Mouse (Mus musculus): ENCODE results near the gene Mas1. TPM values are rescaled to one million over a fixed set of nuclear protein-coding genes. Genes with fewer than 3 reads are reported as not detected.
A peak's percentile ranks its signal among the peaks of the same experiment; 100 is the strongest.

Gene Mas1
- polyA plus RNA-seq, 1 experiment from 2014 or later: 0.81 TPM

DNA sequence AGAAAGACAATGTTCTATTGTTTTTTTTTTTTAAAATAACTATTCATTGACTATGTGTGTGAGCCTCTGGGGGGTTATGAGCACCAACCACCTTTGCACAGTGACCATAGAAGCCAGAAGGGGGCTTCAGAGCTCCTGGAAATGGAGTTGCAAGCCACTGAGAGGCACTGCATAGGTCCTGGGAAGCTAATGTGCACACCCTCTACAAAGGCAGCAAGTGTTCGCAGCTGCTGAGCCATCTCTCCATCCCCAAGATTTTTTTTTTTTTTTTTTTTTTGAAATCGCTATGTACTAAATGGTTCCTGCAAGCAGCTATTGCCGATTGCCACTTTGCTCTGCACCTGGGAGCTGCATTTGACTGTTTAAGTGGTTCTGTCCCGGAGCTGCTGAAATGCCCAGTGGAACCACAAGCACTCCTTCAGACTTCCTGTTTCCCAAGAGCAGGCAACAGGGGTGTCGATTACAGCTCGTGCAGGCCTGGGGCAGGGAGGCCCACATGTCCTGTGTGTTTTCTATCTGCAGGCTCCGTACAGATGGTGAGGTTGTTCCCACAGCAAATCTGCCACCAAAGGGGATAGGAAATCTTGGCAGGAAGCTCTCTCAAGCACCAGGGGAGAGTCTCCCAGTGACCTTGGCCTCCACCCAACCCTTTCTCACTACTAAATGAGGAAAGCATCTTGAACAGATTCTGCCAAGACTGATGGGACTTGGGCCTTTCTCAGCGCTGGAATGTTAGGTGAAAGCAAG, 74.1 kb downstream of the Mas1 start:
- DNase-seq (ENCODE audit: low spot score) (peak; percentile 53), ATAC-seq (ENCODE audit: insufficient number of reproducible peaks, low FRiP score, low TSS enrichment, low read depth) (peak; percentile 49; the same call in 1 of the 2 replicates)
- Histone ChIP-seq H3K36me3 (ENCODE audit: control insufficient read depth, insufficient read depth, low read length) (no peaks in the 10 kb centered on the region), H3K27ac (replicated peaks; ENCODE audit: low read depth, low read length) (peak overlapping the region; percentile 62), H3K4me3 (ENCODE audit: low read depth, low read length) (no peak overlapping the region), H3K4me1 (ENCODE audit: control insufficient read depth, insufficient read depth, low read length) (peaks cover 30% of the 10 kb centered on the region), H3K9me3 (ENCODE audit: control insufficient read depth, low read length) (no peaks in the 10 kb centered on the region), H3K9ac (ENCODE audit: low read length) (no peak overlapping the region), H3K27me3 (ENCODE audit: control insufficient read depth, insufficient read depth, low read length) (no peaks in the 10 kb centered on the region), H3K4me2 (ENCODE audit: low read depth, severe bottlenecking) (no peak overlapping the region)
- WGBS: 47% methylated on average over 8 of the region's 8 CpGs

DNA sequence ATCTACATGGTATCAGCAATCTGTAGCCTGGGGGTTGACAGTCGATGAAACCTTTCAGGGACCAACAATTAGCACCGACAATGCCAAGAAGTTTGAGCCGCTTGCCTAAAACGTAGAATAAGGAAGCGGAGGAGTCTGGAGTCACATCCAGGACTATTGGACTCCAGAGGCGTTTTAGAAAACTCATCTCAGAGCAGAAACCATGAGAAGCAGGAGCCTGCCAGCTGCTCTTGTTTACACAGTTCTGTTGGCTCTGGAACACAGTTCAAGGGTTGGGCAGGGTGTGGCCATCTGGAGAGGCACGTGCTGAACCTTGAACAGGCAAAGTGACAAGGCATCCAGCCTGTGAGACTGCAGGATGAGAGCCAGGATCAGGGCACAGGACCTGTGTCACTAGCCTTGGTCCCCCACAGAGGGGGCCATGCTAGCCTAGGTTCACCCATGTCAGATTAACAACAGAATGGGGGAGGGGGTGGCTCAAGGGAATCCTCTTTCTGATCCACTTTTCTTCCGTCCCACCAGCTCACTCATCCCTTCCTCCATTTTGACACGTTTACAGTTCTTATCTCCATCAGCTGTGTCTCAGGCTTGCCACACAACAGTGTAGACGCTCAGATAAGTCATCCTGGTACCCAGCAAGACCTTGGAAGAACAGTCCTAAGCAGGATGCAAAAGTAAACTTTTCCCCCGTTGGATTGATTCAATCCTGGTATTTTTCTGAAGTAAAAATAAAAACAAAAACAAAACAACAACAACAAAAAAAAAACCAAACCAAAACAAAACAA, 75.3 kb downstream of the Mas1 start:
- Histone ChIP-seq H3K27me3 (ENCODE audit: control insufficient read depth, insufficient read depth, low read length) (no peaks in the 10 kb centered on the region), H3K36me3 (ENCODE audit: control insufficient read depth, insufficient read depth, low read length) (peaks cover 3% of the 10 kb centered on the region; the same call in 1 of the 2 replicates), H3K27ac (replicated peaks; ENCODE audit: low read depth, low read length) (no peak overlapping the region)

GRCm38 (mm10) chr17:12791420-12791819, 76.5 kb downstream of the Mas1 start:
- Histone ChIP-seq H3K4me2 (ENCODE audit: low read depth, severe bottlenecking) (no peak overlapping the region), H3K27ac (replicated peaks; ENCODE audit: low read depth, low read length) (peak overlapping the region; percentile 69), H3K27me3 (ENCODE audit: control insufficient read depth, insufficient read depth, low read length) (no peaks in the 10 kb centered on the region), H3K36me3 (ENCODE audit: control insufficient read depth, insufficient read depth, low read length) (peaks cover 3% of the 10 kb centered on the region; the same call in 1 of the 2 replicates), H3K4me3 (ENCODE audit: low read depth, low read length) (no peak overlapping the region), H3K4me1 (ENCODE audit: control insufficient read depth, insufficient read depth, low read length) (peaks cover 30% of the 10 kb centered on the region), H3K9me3 (ENCODE audit: control insufficient read depth, low read length) (no peaks in the 10 kb centered on the region), H3K9ac (ENCODE audit: low read length) (no peak overlapping the region)
- 22% methylated on average over 4 of the region's 4 CpGs for WGBS
- ATAC-seq (ENCODE audit: insufficient number of reproducible peaks, low FRiP score, low TSS enrichment, low read depth) (peak; percentile 21; the same call in 1 of the 2 replicates), DNase-seq (ENCODE audit: low spot score) (peak; percentile 53)

More for the DNA sequence above, 75.3 kb downstream of the Mas1 start:
- Histone ChIP-seq H3K9me3 (ENCODE audit: control insufficient read depth, low read length) (no peaks in the 10 kb centered on the region), H3K4me3 (ENCODE audit: low read depth, low read length) (no peak overlapping the region), H3K4me2 (ENCODE audit: low read depth, severe bottlenecking) (no peak overlapping the region), H3K9ac (ENCODE audit: low read length) (no peak overlapping the region), H3K4me1 (ENCODE audit: control insufficient read depth, insufficient read depth, low read length) (peaks cover 30% of the 10 kb centered on the region)
- WGBS: 78% methylated on average over 11 of the region's 11 CpGs
- DNase-seq (ENCODE audit: low spot score) (no peak), ATAC-seq (ENCODE audit: insufficient number of reproducible peaks, low FRiP score, low TSS enrichment, low read depth) (no peak)

GRCm38 (mm10) chr17:12791079-12791406, 76.9 kb downstream of the Mas1 start:
- H3K9me3 ChIP-seq (ENCODE audit: control insufficient read depth, low read length): no peaks in the 10 kb centered on the region
- peak overlapping the region; percentile 69 for H3K27ac ChIP-seq (replicated peaks; ENCODE audit: low read depth, low read length)
- WGBS: 10% methylated on average over 5 of the region's 5 CpGs
- no peak overlapping the region for H3K4me3 ChIP-seq (ENCODE audit: low read depth, low read length)
- H3K4me2 ChIP-seq (ENCODE audit: low read depth, severe bottlenecking): no peak overlapping the region
- ATAC-seq (ENCODE audit: insufficient number of reproducible peaks, low FRiP score, low TSS enrichment, low read depth) (no peak), DNase-seq (ENCODE audit: low spot score) (no peak)
- peaks cover 3% of the 10 kb centered on the region; the same call in 1 of the 2 replicates for H3K36me3 ChIP-seq (ENCODE audit: control insufficient read depth, insufficient read depth, low read length)
- no peaks in the 10 kb centered on the region for H3K27me3 ChIP-seq (ENCODE audit: control insufficient read depth, insufficient read depth, low read length)
- H3K9ac ChIP-seq (ENCODE audit: low read length): no peak overlapping the region
- peaks cover 30% of the 10 kb centered on the region for H3K4me1 ChIP-seq (ENCODE audit: control insufficient read depth, insufficient read depth, low read length)

Small RNA genes within 50 kb of the gene (microRNA-seq; reads per million reads assigned to microRNA genes)
- gene Gm24085: not detected

Other genes with a start within 250 kb of the Mas1 start
- gene Slc22a1, start 192.3 kb downstream of the Mas1 start, polyA plus RNA-seq (2014; fragmentation: Nextera tagmentation; extraction: Ambion mirVana): not detected in 2 replicates
- gene Igf2r, start 98.5 kb downstream of the Mas1 start, polyA plus RNA-seq (2014; fragmentation: Nextera tagmentation; extraction: Ambion mirVana): 28.0 and 31.5 TPM in 2 replicates
- not detected in 2 replicates for gene Mrgprh, start 7.9 kb upstream of the Mas1 start, polyA plus RNA-seq (2014; fragmentation: Nextera tagmentation; extraction: Ambion mirVana)
- 1.7 and 2.3 TPM in 2 replicates for gene Pnldc1, start 42.1 kb upstream of the Mas1 start, polyA plus RNA-seq (2014; fragmentation: Nextera tagmentation; extraction: Ambion mirVana)
- 578 and 600 TPM in 2 replicates for gene Tcp1, start 47.6 kb upstream of the Mas1 start, polyA plus RNA-seq (2014; fragmentation: Nextera tagmentation; extraction: Ambion mirVana)
- 195 and 199 TPM in 2 replicates for gene Mrpl18, start 48.2 kb upstream of the Mas1 start, polyA plus RNA-seq (2014; fragmentation: Nextera tagmentation; extraction: Ambion mirVana)
- gene Acat3, start 72.5 kb upstream of the Mas1 start, polyA plus RNA-seq (2014; fragmentation: Nextera tagmentation; extraction: Ambion mirVana): 0.68 and 0.88 TPM in 2 replicates
- gene Acat2, start 92.6 kb upstream of the Mas1 start, polyA plus RNA-seq (2014; fragmentation: Nextera tagmentation; extraction: Ambion mirVana): 236 and 271 TPM in 2 replicates
- gene Wtap, start 126.0 kb upstream of the Mas1 start, polyA plus RNA-seq (2014; fragmentation: Nextera tagmentation; extraction: Ambion mirVana): 155 and 160 TPM in 2 replicates
- 101 and 106 TPM in 2 replicates for gene Sod2, start 138.7 kb upstream of the Mas1 start, polyA plus RNA-seq (2014; fragmentation: Nextera tagmentation; extraction: Ambion mirVana)
- not detected in 2 replicates for gene Gpr31b, start 184.2 kb upstream of the Mas1 start, polyA plus RNA-seq (2014; fragmentation: Nextera tagmentation; extraction: Ambion mirVana)
- not detected in 2 replicates for gene Tcp10b, start 193.0 kb upstream of the Mas1 start, polyA plus RNA-seq (2014; fragmentation: Nextera tagmentation; extraction: Ambion mirVana)